Mouse (Mus musculus): Measurements from ENCODE around the gene Neo1. TPM values are rescaled to one million over a fixed set of nuclear protein-coding genes. Genes with fewer than 3 reads are reported as not detected.

Neo1 gene
- polyA plus RNA-seq, 1 experiment from 2014 or later, result 27.9 TPM

DNA sequence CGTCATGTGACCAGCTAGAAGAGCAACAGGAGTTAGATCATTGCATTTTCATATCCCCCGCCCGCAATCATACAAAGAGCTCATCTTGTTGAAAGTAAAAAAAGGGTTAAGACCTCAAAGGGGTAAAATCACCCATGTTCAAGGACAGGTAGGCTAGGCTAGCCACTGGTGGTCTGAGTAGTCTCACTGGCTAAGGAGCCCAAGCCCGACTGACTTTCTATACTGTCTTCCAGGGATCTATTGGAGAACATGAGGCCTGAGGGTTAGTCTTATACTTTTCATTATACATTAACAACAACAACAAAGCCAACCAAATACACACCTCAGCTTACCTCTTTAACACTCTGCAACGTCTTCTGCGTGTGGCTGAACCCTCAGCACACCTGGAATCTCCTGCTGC is 160.8 kb downstream of the Neo1 start:
- no peaks in the 10 kb centered on the region for H3K4me1 ChIP-seq (ENCODE audit: insufficient read depth, low read depth, low read length)
- no peak overlapping the region for H3K4me3 ChIP-seq (ENCODE audit: low read depth, low read length)
- no peaks in the 10 kb centered on the region for H3K27me3 ChIP-seq (replicated peaks; ENCODE audit: insufficient read depth, low read length)
- H3K9me3 ChIP-seq (ENCODE audit: low read length), result no peaks in the 10 kb centered on the region
- TF ChIP-seq EP300 (IDR thresholded peaks at IDR 0.05), result no peak
- TF ChIP-seq CTCF (IDR thresholded peaks at IDR 0.05), result no peak
- ATAC-seq, result no peak
- peaks cover 12% of the 10 kb centered on the region; the same call in 1 of the 2 replicates for H3K36me3 ChIP-seq (ENCODE audit: insufficient read depth, low read length)
- H3K9ac ChIP-seq (replicated peaks; ENCODE audit: low read depth), result no peak overlapping the region
- DNase-seq (ENCODE audit: low spot score), result no peak
- no peak overlapping the region for H3K4me2 ChIP-seq (replicated peaks; ENCODE audit: low read depth, low read length)
- 86% methylated on average over 6 of the region's 6 CpGs for WGBS
- H3K27ac ChIP-seq (ENCODE audit: low read length), result no peak overlapping the region

DNA sequence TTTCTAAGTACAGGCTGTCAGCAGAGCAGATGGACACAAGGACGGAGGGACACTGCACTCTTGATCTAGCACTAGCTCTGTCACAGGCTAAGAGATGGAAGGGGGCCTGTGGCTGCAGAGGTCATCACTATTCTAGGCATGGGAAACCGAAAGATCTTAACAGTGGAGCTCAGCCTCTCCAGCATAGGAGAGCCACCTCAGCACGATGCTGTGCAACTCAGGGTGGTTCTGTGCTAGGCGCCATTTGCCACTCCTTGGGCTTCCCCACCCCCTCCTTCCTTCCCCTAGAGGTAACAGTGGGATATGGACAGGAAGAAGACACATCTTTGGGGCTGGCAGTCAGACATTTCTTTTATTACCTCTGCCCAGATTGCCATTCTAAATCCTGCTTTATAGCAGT is 161.9 kb downstream of the Neo1 start:
- no peak for DNase-seq (ENCODE audit: low spot score)
- peaks cover 9% of the 10 kb centered on the region; the same call in 1 of the 2 replicates for H3K36me3 ChIP-seq (ENCODE audit: insufficient read depth, low read length)
- TF ChIP-seq EP300 (IDR thresholded peaks at IDR 0.05) (no peak), CTCF (IDR thresholded peaks at IDR 0.05) (no peak)
- no peak overlapping the region for H3K27ac ChIP-seq (ENCODE audit: low read length)
- H3K4me2 ChIP-seq (replicated peaks; ENCODE audit: low read depth, low read length), result no peak overlapping the region
- ATAC-seq, result no peak
- no peak overlapping the region for H3K4me3 ChIP-seq (ENCODE audit: low read depth, low read length)
- H3K9me3 ChIP-seq (ENCODE audit: low read length), result no peaks in the 10 kb centered on the region
- H3K27me3 ChIP-seq (replicated peaks; ENCODE audit: insufficient read depth, low read length), result no peaks in the 10 kb centered on the region
- no peaks in the 10 kb centered on the region for H3K4me1 ChIP-seq (ENCODE audit: insufficient read depth, low read depth, low read length)
- WGBS, result 81% methylated on average over 4 of the region's 4 CpGs
- no peak overlapping the region for H3K9ac ChIP-seq (replicated peaks; ENCODE audit: low read depth)

GRCm38 (mm10) chr9:58873541-58874324 is 162.5 kb downstream of the Neo1 start:
- Histone ChIP-seq H3K4me2 (replicated peaks; ENCODE audit: low read depth, low read length) (no peak overlapping the region), H3K27me3 (replicated peaks; ENCODE audit: insufficient read depth, low read length) (no peaks in the 10 kb centered on the region), H3K9me3 (ENCODE audit: low read length) (no peaks in the 10 kb centered on the region), H3K4me3 (ENCODE audit: low read depth, low read length) (no peak overlapping the region), H3K36me3 (ENCODE audit: insufficient read depth, low read length) (peaks cover 7% of the 10 kb centered on the region; the same call in 1 of the 2 replicates), H3K4me1 (ENCODE audit: insufficient read depth, low read depth, low read length) (no peaks in the 10 kb centered on the region), H3K9ac (replicated peaks; ENCODE audit: low read depth) (no peak overlapping the region), H3K27ac (ENCODE audit: low read length) (no peak overlapping the region)
- ATAC-seq (no peak), DNase-seq (ENCODE audit: low spot score) (peak; percentile 69)
- peak; percentile 87 for TF ChIP-seq CTCF (IDR thresholded peaks at IDR 0.05)
- TF ChIP-seq EP300 (IDR thresholded peaks at IDR 0.05), result no peak
- WGBS, result 34% methylated on average over 10 of the region's 10 CpGs

- Histone ChIP-seq H3K27me3 (replicated peaks; ENCODE audit: insufficient read depth, low read length) (no peaks in the 10 kb centered on the region), H3K4me3 (ENCODE audit: low read depth, low read length) (no peak overlapping the region), H3K9me3 (ENCODE audit: low read length) (no peaks in the 10 kb centered on the region), H3K4me2 (replicated peaks; ENCODE audit: low read depth, low read length) (no peak overlapping the region), H3K9ac (replicated peaks; ENCODE audit: low read depth) (no peak overlapping the region), H3K27ac (ENCODE audit: low read length) (no peak overlapping the region), H3K36me3 (ENCODE audit: insufficient read depth, low read length) (no peaks in the 10 kb centered on the region), H3K4me1 (ENCODE audit: insufficient read depth, low read depth, low read length) (no peaks in the 10 kb centered on the region)
- TF ChIP-seq CTCF (IDR thresholded peaks at IDR 0.05) (no peak), EP300 (IDR thresholded peaks at IDR 0.05) (no peak)
- DNase-seq (ENCODE audit: low spot score), result no peak
- no peak for ATAC-seq
- 61% methylated on average over 10 of the region's 10 CpGs for WGBS
Measured at GRCm38 (mm10) chr9:58871141-58871540, 165.1 kb downstream of the Neo1 start.

- H3K27me3 ChIP-seq (replicated peaks; ENCODE audit: insufficient read depth, low read length), result no peaks in the 10 kb centered on the region
- H3K9ac ChIP-seq (replicated peaks; ENCODE audit: low read depth), result no peak overlapping the region
- no peak for TF ChIP-seq CTCF (IDR thresholded peaks at IDR 0.05)
- TF ChIP-seq EP300 (IDR thresholded peaks at IDR 0.05), result no peak
- WGBS, result 36% methylated on average over 7 of the region's 7 CpGs
- no peaks in the 10 kb centered on the region for H3K36me3 ChIP-seq (ENCODE audit: insufficient read depth, low read length)
- ATAC-seq (no peak), DNase-seq (ENCODE audit: low spot score) (no peak)
- H3K4me2 ChIP-seq (replicated peaks; ENCODE audit: low read depth, low read length), result no peak overlapping the region
- no peak overlapping the region for H3K4me3 ChIP-seq (ENCODE audit: low read depth, low read length)
- H3K27ac ChIP-seq (ENCODE audit: low read length), result no peak overlapping the region
- no peaks in the 10 kb centered on the region; the same call in 1 of the 2 replicates for H3K4me1 ChIP-seq (ENCODE audit: insufficient read depth, low read depth, low read length)
- H3K9me3 ChIP-seq (ENCODE audit: low read length), result no peaks in the 10 kb centered on the region
Measured at GRCm38 (mm10) chr9:58863826-58864225, 172.4 kb downstream of the Neo1 start.

- H3K9ac ChIP-seq (replicated peaks; ENCODE audit: low read depth), result no peak overlapping the region
- DNase-seq (ENCODE audit: low spot score) (no peak), ATAC-seq (no peak)
- no peak overlapping the region for H3K4me3 ChIP-seq (ENCODE audit: low read depth, low read length)
- H3K27me3 ChIP-seq (replicated peaks; ENCODE audit: insufficient read depth, low read length), result no peaks in the 10 kb centered on the region
- no peaks in the 10 kb centered on the region; the same call in 1 of the 2 replicates for H3K4me1 ChIP-seq (ENCODE audit: insufficient read depth, low read depth, low read length)
- WGBS, result 26% methylated on average over 30 of the region's 30 CpGs
- no peak overlapping the region for H3K27ac ChIP-seq (ENCODE audit: low read length)
- TF ChIP-seq EP300 (IDR thresholded peaks at IDR 0.05) (no peak), CTCF (IDR thresholded peaks at IDR 0.05) (no peak)
- H3K4me2 ChIP-seq (replicated peaks; ENCODE audit: low read depth, low read length), result no peak overlapping the region
- H3K36me3 ChIP-seq (ENCODE audit: insufficient read depth, low read length), result no peaks in the 10 kb centered on the region
- no peaks in the 10 kb centered on the region for H3K9me3 ChIP-seq (ENCODE audit: low read length)
Measured at GRCm38 (mm10) chr9:58859080-58859635, 177.1 kb downstream of the Neo1 start.
